In the genomic region with DNA sequence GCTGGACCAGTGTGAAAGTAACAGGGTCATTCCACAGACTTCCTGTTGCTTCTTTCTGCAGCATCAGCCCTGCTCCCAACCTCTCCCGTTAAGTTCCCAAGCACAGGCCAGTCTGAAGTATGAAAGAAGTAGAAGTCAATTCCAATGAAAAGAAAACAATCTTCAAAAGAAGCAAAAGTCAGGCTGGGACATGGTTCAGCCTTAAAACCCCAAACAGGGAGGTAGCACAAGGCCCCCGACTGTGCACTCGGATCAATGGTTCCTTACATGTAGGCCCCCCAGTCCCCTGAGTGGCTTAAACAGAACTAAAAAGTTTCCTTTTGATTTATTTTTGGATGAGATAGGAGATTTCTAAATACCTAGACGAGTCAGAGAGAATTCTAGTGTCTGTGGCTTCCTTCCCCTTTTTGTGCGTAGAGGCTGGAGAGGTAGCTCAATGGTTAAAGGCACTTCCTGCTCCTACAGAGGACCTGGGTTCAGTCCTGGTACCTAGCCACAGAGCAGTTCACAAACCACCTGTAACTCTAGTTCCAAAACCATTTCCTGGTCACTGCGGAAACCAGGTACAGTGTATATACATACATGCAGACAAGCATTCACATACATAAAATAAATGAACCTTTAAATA, we compare ENCODE assay signal across 17 mouse cellular contexts.
"Had no signal": no experiment of that assay in that cellular context is flagged by ENCODE, and none has a peak within 500 bp of the region (broad histone marks: within the 10 kb centered on the region; RNA-seq: fewer than 3 reads in every experiment).

No protein-coding gene starts in this region.

- ATAC-seq: hindbrain, embryonic 16.5 days; inflammation-experienced regulatory T-cells, adult 6 months; intestine, embryonic 15.5 days; intestine, postnatal 0 days; liver, embryonic 12.5 days had no signal

- H3K9me3 ChIP-seq: heart, embryonic 13.5 days; heart, embryonic 15.5 days; hindbrain, embryonic 10.5 days; hindbrain, embryonic 12.5 days; intestine, embryonic 15.5 days; limb, embryonic 13.5 days; limb, embryonic 15.5 days; liver, embryonic 12.5 days had no signal

- DNase-seq: gastrocnemius, postnatal 25 days; heart, adult 11 months had no signal

- H3K36me3 ChIP-seq: heart, embryonic 13.5 days; heart, embryonic 15.5 days; hindbrain, embryonic 10.5 days; hindbrain, embryonic 12.5 days; intestine, embryonic 15.5 days; limb, embryonic 13.5 days; limb, embryonic 15.5 days; liver, embryonic 12.5 days had no signal

- H3K9ac ChIP-seq: heart, embryonic 13.5 days; heart, embryonic 15.5 days; hindbrain, embryonic 12.5 days; hindbrain, embryonic 14.5 days; intestine, embryonic 15.5 days; limb, embryonic 13.5 days; limb, embryonic 15.5 days; liver, embryonic 12.5 days; liver, embryonic 14.5 days had no signal

- H3K27me3 ChIP-seq: heart, embryonic 13.5 days; heart, embryonic 15.5 days; hindbrain, embryonic 12.5 days; intestine, embryonic 15.5 days; limb, embryonic 13.5 days; limb, embryonic 15.5 days; liver, embryonic 12.5 days had no signal

- H3K4me3 ChIP-seq: heart, adult 2 months; heart, embryonic 13.5 days; heart, embryonic 15.5 days; hindbrain, embryonic 10.5 days; hindbrain, embryonic 12.5 days; intestine, embryonic 15.5 days; limb, embryonic 13.5 days; limb, embryonic 15.5 days; liver, embryonic 12.5 days had no signal

- H3K4me2 ChIP-seq: heart, embryonic 11.5 days; heart, embryonic 13.5 days; heart, embryonic 15.5 days; hindbrain, embryonic 12.5 days; hindbrain, embryonic 14.5 days; intestine, embryonic 15.5 days; limb, embryonic 13.5 days; limb, embryonic 15.5 days; liver, embryonic 12.5 days had no signal

- H3K27ac ChIP-seq: heart, adult 2 months; heart, embryonic 13.5 days; heart, embryonic 15.5 days; hindbrain, embryonic 10.5 days; hindbrain, embryonic 12.5 days; hindbrain, embryonic 14.5 days; intestine, embryonic 15.5 days; limb, embryonic 13.5 days; limb, embryonic 15.5 days; liver, embryonic 12.5 days; liver, embryonic 14.5 days had no signal

- H3K4me1 ChIP-seq: heart, embryonic 15.5 days; intestine, embryonic 15.5 days; liver, embryonic 12.5 days had no signal
